Mouse (Mus musculus): ENCODE measurements at regions not wholly inside any gene's neighbourhood (a gene's known extent, or its start where the extent isn't known, plus 50 kb on each side); places are given as distances from the start of the nearest gene placed in this dataset.

GRCm38 (mm10) chr17:67502628-67503027 is 129.9 kb downstream of the Lrrc30 start:
- no peaks in the 10 kb centered on the region for H3K36me3 ChIP-seq (ENCODE audit: control insufficient read depth, insufficient read depth, low read length)
- no peaks in the 10 kb centered on the region for H3K79me2 ChIP-seq (replicated peaks; ENCODE audit: control insufficient read depth, insufficient read depth, low read length)
- intact Hi-C loops (cut with DNase I): no loop called here
- H3K27ac ChIP-seq: peak overlapping the region; percentile 36
- H3K9ac ChIP-seq (ENCODE audit: low read depth, low read length): no peak overlapping the region
- H3K4me1 ChIP-seq (ENCODE audit: control insufficient read depth, insufficient read depth, low read length): peaks cover 11% of the 10 kb centered on the region
- H3K27me3 ChIP-seq (ENCODE audit: control insufficient read depth, insufficient read depth, low read length): no peaks in the 10 kb centered on the region
- 65% methylated on average over 4 of the region's 4 CpGs for WGBS
- TF ChIP-seq CTCF (IDR thresholded peaks at IDR 0.05) (no peak), EP300 (IDR thresholded peaks at IDR 0.05; ENCODE audit: insufficient read depth, low read depth, low read length) (0 out of 2 replicates have a peak, but pooled peaks have one; percentile 26)
- DNase-seq: peak in 1 of 2 experiments; percentile 13
- no peak overlapping the region for H3K4me3 ChIP-seq

- H3K9ac ChIP-seq (ENCODE audit: low read depth, low read length): no peak overlapping the region
- H3K4me1 ChIP-seq (ENCODE audit: control insufficient read depth, insufficient read depth, low read length): peaks cover 6% of the 10 kb centered on the region
- H3K27ac ChIP-seq: no peak overlapping the region
- no peak for DNase-seq
- no peaks in the 10 kb centered on the region for H3K79me2 ChIP-seq (replicated peaks; ENCODE audit: control insufficient read depth, insufficient read depth, low read length)
- H3K27me3 ChIP-seq (ENCODE audit: control insufficient read depth, insufficient read depth, low read length): no peaks in the 10 kb centered on the region
- 86% methylated on average over 28 of the region's 28 CpGs for WGBS
- intact Hi-C loops (cut with DNase I): no loop called here
- TF ChIP-seq POLR2A (IDR thresholded peaks at IDR 0.05; ENCODE audit: insufficient read depth, low read depth, low read length) (no peak), CTCF (IDR thresholded peaks at IDR 0.05) (no peak), EP300 (IDR thresholded peaks at IDR 0.05; ENCODE audit: insufficient read depth, low read depth, low read length) (no peak)
- H3K36me3 ChIP-seq (ENCODE audit: control insufficient read depth, insufficient read depth, low read length): no peaks in the 10 kb centered on the region
- H3K4me3 ChIP-seq: no peak overlapping the region
These were observed 132.5 kb downstream of the Lrrc30 start for GRCm38 (mm10) chr17:67499783-67500641.

- Histone ChIP-seq H3K27me3 (ENCODE audit: control insufficient read depth, insufficient read depth, low read length) (no peaks in the 10 kb centered on the region), H3K27ac (no peak overlapping the region), H3K4me3 (no peak overlapping the region), H3K9ac (ENCODE audit: low read depth, low read length) (no peak overlapping the region), H3K36me3 (ENCODE audit: control insufficient read depth, insufficient read depth, low read length) (no peaks in the 10 kb centered on the region), H3K79me2 (replicated peaks; ENCODE audit: control insufficient read depth, insufficient read depth, low read length) (no peaks in the 10 kb centered on the region), H3K4me1 (ENCODE audit: control insufficient read depth, insufficient read depth, low read length) (no peaks in the 10 kb centered on the region; the same call in 1 of the 2 replicates)
- no peak for DNase-seq
- intact Hi-C loops (cut with DNase I): no loop called here
- no peak for TF ChIP-seq EP300 (IDR thresholded peaks at IDR 0.05; ENCODE audit: insufficient read depth, low read depth, low read length)
- no peak for TF ChIP-seq CTCF (IDR thresholded peaks at IDR 0.05)
- TF ChIP-seq POLR2A (IDR thresholded peaks at IDR 0.05; ENCODE audit: insufficient read depth, low read depth, low read length): no peak
- WGBS: 81% methylated on average over 8 of the region's 8 CpGs
These were observed 135.1 kb downstream of the Lrrc30 start for GRCm38 (mm10) chr17:67497380-67497779.

- intact Hi-C loops (cut with DNase I): no loop called here
- 75% methylated on average over 5 of the region's 5 CpGs for WGBS
- Histone ChIP-seq H3K4me1 (ENCODE audit: control insufficient read depth, insufficient read depth, low read length) (no peaks in the 10 kb centered on the region), H3K4me3 (no peak overlapping the region), H3K36me3 (ENCODE audit: control insufficient read depth, insufficient read depth, low read length) (no peaks in the 10 kb centered on the region), H3K9ac (ENCODE audit: low read depth, low read length) (no peak overlapping the region), H3K79me2 (replicated peaks; ENCODE audit: control insufficient read depth, insufficient read depth, low read length) (no peaks in the 10 kb centered on the region), H3K27me3 (ENCODE audit: control insufficient read depth, insufficient read depth, low read length) (no peaks in the 10 kb centered on the region), H3K27ac (no peak overlapping the region)
- no peak for TF ChIP-seq POLR2A (IDR thresholded peaks at IDR 0.05; ENCODE audit: insufficient read depth, low read depth, low read length)
- no peak for TF ChIP-seq CTCF (IDR thresholded peaks at IDR 0.05)
- no peak for TF ChIP-seq EP300 (IDR thresholded peaks at IDR 0.05; ENCODE audit: insufficient read depth, low read depth, low read length)
- no peak for DNase-seq
These were observed 126.2 kb upstream of the Ptprm start for GRCm38 (mm10) chr17:67480463-67480862.

GRCm38 (mm10) chr17:67473137-67473536 is 118.9 kb upstream of the Ptprm start:
- intact Hi-C loops (cut with DNase I): loop anchor here (1.0 to 10.0 kb wide), 10 partner anchors 40 to 896 kb away; partner anchors contain the start of gene Ptprm
- Histone ChIP-seq H3K27me3 (ENCODE audit: control insufficient read depth, insufficient read depth, low read length) (no peaks in the 10 kb centered on the region), H3K4me3 (no peak overlapping the region), H3K36me3 (ENCODE audit: control insufficient read depth, insufficient read depth, low read length) (no peaks in the 10 kb centered on the region), H3K27ac (peak overlapping the region; percentile 62), H3K79me2 (replicated peaks; ENCODE audit: control insufficient read depth, insufficient read depth, low read length) (no peaks in the 10 kb centered on the region), H3K9ac (ENCODE audit: low read depth, low read length) (no peak overlapping the region), H3K4me1 (ENCODE audit: control insufficient read depth, insufficient read depth, low read length) (peaks cover 3% of the 10 kb centered on the region)
- DNase-seq: peak; percentile 73 to 85
- TF ChIP-seq POLR2A (IDR thresholded peaks at IDR 0.05; ENCODE audit: insufficient read depth, low read depth, low read length) (no peak), EP300 (IDR thresholded peaks at IDR 0.05; ENCODE audit: insufficient read depth, low read depth, low read length) (peak; percentile 87; the same call in 1 of the 2 replicates), CTCF (IDR thresholded peaks at IDR 0.05) (peak; percentile 98; the same call in 1 of the 2 replicates)
- 9% methylated on average over 2 of the region's 2 CpGs for WGBS

DNA sequence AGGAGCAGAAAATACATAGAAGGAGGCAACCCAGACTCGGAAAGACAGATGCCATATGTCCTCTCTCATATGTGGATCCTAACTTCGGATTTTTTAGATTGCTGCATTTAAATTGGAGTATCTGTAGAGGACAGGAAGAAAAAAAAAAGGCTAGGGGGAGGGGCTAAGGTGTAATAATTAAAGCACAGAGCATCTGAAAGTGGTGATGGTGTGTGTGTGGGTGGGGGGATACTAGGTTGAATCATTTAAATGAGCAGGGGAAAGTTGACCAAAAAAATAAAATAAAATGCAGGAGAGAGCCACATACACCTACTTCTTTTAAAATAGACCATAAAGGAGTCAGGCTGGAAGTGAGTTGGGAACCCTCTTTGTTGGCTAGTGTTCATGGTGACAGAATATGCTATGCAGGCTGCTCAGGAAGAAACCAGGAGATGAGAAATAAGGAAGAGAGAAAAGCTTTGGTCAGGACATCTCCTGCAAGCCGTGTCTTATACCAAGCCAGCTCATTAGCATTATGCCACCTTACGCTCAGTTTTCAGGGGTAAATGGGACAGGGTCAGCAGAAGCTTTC is 104.7 kb upstream of the Ptprm start:
- H3K27ac ChIP-seq: no peak overlapping the region
- H3K9ac ChIP-seq (ENCODE audit: low read depth, low read length): no peak overlapping the region
- no peaks in the 10 kb centered on the region for H3K36me3 ChIP-seq (ENCODE audit: control insufficient read depth, insufficient read depth, low read length)
- no peaks in the 10 kb centered on the region for H3K79me2 ChIP-seq (replicated peaks; ENCODE audit: control insufficient read depth, insufficient read depth, low read length)
- intact Hi-C loops (cut with DNase I): no loop called here
- no peak overlapping the region for H3K4me3 ChIP-seq
- H3K4me1 ChIP-seq (ENCODE audit: control insufficient read depth, insufficient read depth, low read length): no peaks in the 10 kb centered on the region
- WGBS: 83% methylated on average over 4 of the region's 4 CpGs
- DNase-seq: no peak
- no peaks in the 10 kb centered on the region for H3K27me3 ChIP-seq (ENCODE audit: control insufficient read depth, insufficient read depth, low read length)
- TF ChIP-seq EP300 (IDR thresholded peaks at IDR 0.05; ENCODE audit: insufficient read depth, low read depth, low read length): no peak
- TF ChIP-seq CTCF (IDR thresholded peaks at IDR 0.05): no peak
- no peak for TF ChIP-seq POLR2A (IDR thresholded peaks at IDR 0.05; ENCODE audit: insufficient read depth, low read depth, low read length)
